20 mouse cellular contexts compared by ENCODE assay signal in genomic region chr1:133375696-133376346, GRCm38 (mm10). TPM values are rescaled to one million over a fixed set of nuclear protein-coding genes. Genes with fewer than 3 reads are reported as not detected.
A peak's percentile ranks its signal among the peaks of the same experiment; 100 is the strongest.
DNase-seq lines count a peak whose midpoint lies in the region; ATAC-seq lines count a peak whose summit lies in the region.
"Had no signal": no experiment of that assay in that cellular context is flagged by ENCODE, and none has a peak within 500 bp of the region (broad histone marks: within the 10 kb centered on the region; RNA-seq: fewer than 3 reads in every experiment).

No protein-coding gene starts in this region.

- peaks cover 51% of the 10 kb centered on the region for H3K4me1 ChIP-seq in hindbrain, embryonic 10.5 days (replicated peaks)
- no peaks in the 10 kb centered on the region for H3K4me1 ChIP-seq in hindbrain, embryonic 11.5 days (replicated peaks; ENCODE audit: control insufficient read depth, insufficient read depth, low read length)
- peaks cover 13% of the 10 kb centered on the region; the same call in 1 of the 2 replicates for H3K4me1 ChIP-seq in intestine, embryonic 16.5 days (ENCODE audit: control insufficient read depth, insufficient read depth, low read length)
- peaks cover 3% of the 10 kb centered on the region for H3K4me1 ChIP-seq in liver, embryonic 16.5 days (ENCODE audit: control insufficient read depth, low read depth, low read length)

- DNase-seq in hindbrain, embryonic 10.5 days (ENCODE audit: low spot score) = no peak
- no peak for DNase-seq in hindbrain, embryonic 11.5 days (ENCODE audit: low spot score)
- DNase-seq in kidney, postnatal 10 days = peak; percentile 69
- DNase-seq in lung, postnatal 25 days (ENCODE audit: low spot score) = no peak
- DNase-seq in thymus, adult 18-20 months = no peak
- DNase-seq in lung, postnatal 10 days = no peak
- DNase-seq: cerebellum, adult 18-20 months; thymus, postnatal 25 days had no signal

- H3K4me2 ChIP-seq in hindbrain, embryonic 11.5 days (replicated peaks; ENCODE audit: low read depth, low read length) = no peak overlapping the region
- H3K4me2 ChIP-seq in intestine, embryonic 16.5 days (ENCODE audit: low read depth, low read length) = no peak overlapping the region
- H3K4me2 ChIP-seq in liver, embryonic 16.5 days (ENCODE audit: low read depth, low read length) = no peak overlapping the region
- H3K4me2 ChIP-seq: embryonic facial prominence, embryonic 13.5 days; heart, embryonic 11.5 days had no signal

- no peak for ATAC-seq in hindbrain, embryonic 11.5 days (ENCODE audit: low FRiP score)
- ATAC-seq in intestine, embryonic 16.5 days = peak; percentile 91
- ATAC-seq in liver, embryonic 16.5 days (ENCODE audit: low read depth) = peak; percentile 67

- H3K27me3 ChIP-seq in hindbrain, embryonic 10.5 days (ENCODE audit: insufficient read depth, poor library complexity, severe bottlenecking) = no peaks in the 10 kb centered on the region
- no peaks in the 10 kb centered on the region for H3K27me3 ChIP-seq in hindbrain, embryonic 11.5 days (ENCODE audit: control insufficient read depth, insufficient read depth, low read length)
- no peaks in the 10 kb centered on the region for H3K27me3 ChIP-seq in intestine, embryonic 16.5 days (replicated peaks; ENCODE audit: control insufficient read depth, insufficient read depth, low read length)
- H3K27me3 ChIP-seq in liver, embryonic 16.5 days (ENCODE audit: control insufficient read depth, insufficient read depth, low read depth, low read length) = no peaks in the 10 kb centered on the region
- H3K27me3 ChIP-seq: embryonic facial prominence, embryonic 13.5 days had no signal

- no peaks in the 10 kb centered on the region for H3K36me3 ChIP-seq in hindbrain, embryonic 10.5 days
- no peaks in the 10 kb centered on the region for H3K36me3 ChIP-seq in hindbrain, embryonic 11.5 days (ENCODE audit: control insufficient read depth, insufficient read depth, low read length)
- no peaks in the 10 kb centered on the region for H3K36me3 ChIP-seq in intestine, embryonic 16.5 days (ENCODE audit: control insufficient read depth, insufficient read depth, low read length)
- H3K36me3 ChIP-seq in liver, embryonic 16.5 days (ENCODE audit: control insufficient read depth, insufficient read depth) = no peaks in the 10 kb centered on the region
- H3K36me3 ChIP-seq: embryonic facial prominence, embryonic 13.5 days; forebrain, embryonic 10.5 days had no signal

- peak overlapping the region; percentile 45 for H3K27ac ChIP-seq in hindbrain, embryonic 10.5 days
- H3K27ac ChIP-seq in hindbrain, embryonic 11.5 days (ENCODE audit: low read depth, low read length) = no peak overlapping the region
- no peak overlapping the region for H3K27ac ChIP-seq in intestine, embryonic 16.5 days (ENCODE audit: low read length)
- H3K27ac ChIP-seq in liver, embryonic 16.5 days (ENCODE audit: low read length) = peak overlapping the region; percentile 38; the same call in 1 of the 2 replicates
- H3K27ac ChIP-seq: embryonic facial prominence, embryonic 13.5 days; forebrain, embryonic 10.5 days; left cerebral cortex, adult 2 months had no signal

- no peak overlapping the region for H3K4me3 ChIP-seq in hindbrain, embryonic 10.5 days
- H3K4me3 ChIP-seq in hindbrain, embryonic 11.5 days (ENCODE audit: low read depth, low read length) = no peak overlapping the region
- no peak overlapping the region for H3K4me3 ChIP-seq in intestine, embryonic 16.5 days (ENCODE audit: low read length)
- H3K4me3 ChIP-seq in liver, embryonic 16.5 days (ENCODE audit: low read depth, low read length) = no peak overlapping the region
- H3K4me3 ChIP-seq: embryonic facial prominence, embryonic 13.5 days; forebrain, embryonic 10.5 days; left cerebral cortex, adult 2 months; megakaryocyte, embryonic 14.5 days had no signal

- 0 out of 2 replicates have a peak, but pooled peaks cover 3% of the 10 kb centered on the region for H3K9me3 ChIP-seq in hindbrain, embryonic 10.5 days
- no peaks in the 10 kb centered on the region for H3K9me3 ChIP-seq in hindbrain, embryonic 11.5 days (ENCODE audit: control insufficient read depth, low read length)
- H3K9me3 ChIP-seq in intestine, embryonic 16.5 days (ENCODE audit: control insufficient read depth, low read length) = no peaks in the 10 kb centered on the region
- H3K9me3 ChIP-seq in liver, embryonic 16.5 days (replicated peaks; ENCODE audit: control insufficient read depth, low read length) = no peaks in the 10 kb centered on the region
- H3K9me3 ChIP-seq: embryonic facial prominence, embryonic 13.5 days; forebrain, embryonic 10.5 days had no signal

- H3K9ac ChIP-seq in hindbrain, embryonic 11.5 days (ENCODE audit: low read depth, low read length) = no peak overlapping the region
- H3K9ac ChIP-seq in intestine, embryonic 16.5 days (ENCODE audit: low read depth, low read length) = no peak overlapping the region
- no peak overlapping the region for H3K9ac ChIP-seq in liver, embryonic 16.5 days (ENCODE audit: low read depth, low read length)
- H3K9ac ChIP-seq: embryonic facial prominence, embryonic 13.5 days had no signal

- WGBS in hindbrain, embryonic 10.5 days = 71% methylated on average over 10 of the region's 10 CpGs
- 62% methylated on average over 10 of the region's 10 CpGs for WGBS in hindbrain, embryonic 11.5 days
- 39% methylated on average over 10 of the region's 10 CpGs for WGBS in intestine, embryonic 16.5 days
- 40% methylated on average over 10 of the region's 10 CpGs for WGBS in liver, embryonic 16.5 days (ENCODE audit: insufficient replicate concordance)

RNA-seq across cellular contexts. Expression of gene Etnk2, which starts 12.4 kb away (rescaled TPM):
- polyA plus RNA-seq in hindbrain, embryonic 10.5 days (2016; fragmentation: Nextera tagmentation; extraction: Ambion mirVana) = 2.9 and 4.1 TPM in 2 replicates
- 2.9 and 3.1 TPM in 2 replicates for polyA plus RNA-seq in hindbrain, embryonic 11.5 days (2014; fragmentation: Nextera tagmentation; extraction: Ambion mirVana)
- polyA plus RNA-seq in intestine, embryonic 16.5 days (2015; fragmentation: Nextera tagmentation; extraction: Ambion mirVana) = 3.0 and 3.5 TPM in 2 replicates
- 15.5 and 20.3 TPM in 2 replicates for polyA plus RNA-seq in liver, embryonic 16.5 days (2015; fragmentation: Nextera tagmentation; extraction: Ambion mirVana)

RNA-seq across cellular contexts. Expression of gene Ren1, which starts 25.5 kb away (rescaled TPM):
- polyA plus RNA-seq in hindbrain, embryonic 10.5 days (2016; fragmentation: Nextera tagmentation; extraction: Ambion mirVana) = 0.22 and 0.37 TPM in 2 replicates
- 0.70 and 1.2 TPM in 2 replicates for polyA plus RNA-seq in hindbrain, embryonic 11.5 days (2014; fragmentation: Nextera tagmentation; extraction: Ambion mirVana)
- polyA plus RNA-seq in intestine, embryonic 16.5 days (2015; fragmentation: Nextera tagmentation; extraction: Ambion mirVana) = 1.3 and 6.7 TPM in 2 replicates
- polyA plus RNA-seq in liver, embryonic 16.5 days (2015; fragmentation: Nextera tagmentation; extraction: Ambion mirVana) = 0.56 and 0.72 TPM in 2 replicates
- polyA plus RNA-seq: forebrain, embryonic 10.5 days; heart, embryonic 11.5 days; limb, embryonic 11.5 days had no signal

RNA-seq across cellular contexts. Expression of gene Sox13, which starts 48.4 kb away (rescaled TPM):
- polyA plus RNA-seq in hindbrain, embryonic 10.5 days (2016; fragmentation: Nextera tagmentation; extraction: Ambion mirVana) = 28.3 and 28.4 TPM in 2 replicates
- polyA plus RNA-seq in hindbrain, embryonic 11.5 days (2014; fragmentation: Nextera tagmentation; extraction: Ambion mirVana) = 12.5 and 15.9 TPM in 2 replicates
- polyA plus RNA-seq in intestine, embryonic 16.5 days (2015; fragmentation: Nextera tagmentation; extraction: Ambion mirVana) = 5.5 and 7.0 TPM in 2 replicates
- 1.4 and 1.7 TPM in 2 replicates for polyA plus RNA-seq in liver, embryonic 16.5 days (2015; fragmentation: Nextera tagmentation; extraction: Ambion mirVana)

RNA-seq across cellular contexts. Expression of gene Kiss1, which starts 54.1 kb away (rescaled TPM):
- polyA plus RNA-seq in hindbrain, embryonic 10.5 days (2016; fragmentation: Nextera tagmentation; extraction: Ambion mirVana) = not detected in 2 replicates
- polyA plus RNA-seq in hindbrain, embryonic 11.5 days (2014; fragmentation: Nextera tagmentation; extraction: Ambion mirVana) = not detected in 2 replicates
- not detected in 2 replicates for polyA plus RNA-seq in intestine, embryonic 16.5 days (2015; fragmentation: Nextera tagmentation; extraction: Ambion mirVana)
- not detected in 2 replicates for polyA plus RNA-seq in liver, embryonic 16.5 days (2015; fragmentation: Nextera tagmentation; extraction: Ambion mirVana)
- polyA plus RNA-seq: brain, embryonic 14.5 days; cortical plate, adult 2 months; embryonic facial prominence, embryonic 13.5 days; forebrain, embryonic 10.5 days; heart, embryonic 11.5 days; limb, embryonic 11.5 days; neural tube, embryonic 14.5 days; stomach, embryonic 14.5 days had no signal

Comparison
In these comparisons a context has a peak if more than half of its experiments do, and no peak if none do; other contexts are left out.
1. H3K27ac ChIP-seq: peak in hindbrain, embryonic 10.5 days (single experiment) and liver, embryonic 16.5 days (single experiment); none in hindbrain, embryonic 11.5 days (single experiment) and intestine, embryonic 16.5 days (single experiment).